Mouse (Mus musculus): Measurements from ENCODE around the gene Isca1. TPM values are rescaled to one million over a fixed set of nuclear protein-coding genes. Genes with fewer than 3 reads are reported as not detected.

Gene Isca1
- 10 to 100 TPM; 70.8 to 71.3 TPM for total RNA-seq (2023)

DNA sequence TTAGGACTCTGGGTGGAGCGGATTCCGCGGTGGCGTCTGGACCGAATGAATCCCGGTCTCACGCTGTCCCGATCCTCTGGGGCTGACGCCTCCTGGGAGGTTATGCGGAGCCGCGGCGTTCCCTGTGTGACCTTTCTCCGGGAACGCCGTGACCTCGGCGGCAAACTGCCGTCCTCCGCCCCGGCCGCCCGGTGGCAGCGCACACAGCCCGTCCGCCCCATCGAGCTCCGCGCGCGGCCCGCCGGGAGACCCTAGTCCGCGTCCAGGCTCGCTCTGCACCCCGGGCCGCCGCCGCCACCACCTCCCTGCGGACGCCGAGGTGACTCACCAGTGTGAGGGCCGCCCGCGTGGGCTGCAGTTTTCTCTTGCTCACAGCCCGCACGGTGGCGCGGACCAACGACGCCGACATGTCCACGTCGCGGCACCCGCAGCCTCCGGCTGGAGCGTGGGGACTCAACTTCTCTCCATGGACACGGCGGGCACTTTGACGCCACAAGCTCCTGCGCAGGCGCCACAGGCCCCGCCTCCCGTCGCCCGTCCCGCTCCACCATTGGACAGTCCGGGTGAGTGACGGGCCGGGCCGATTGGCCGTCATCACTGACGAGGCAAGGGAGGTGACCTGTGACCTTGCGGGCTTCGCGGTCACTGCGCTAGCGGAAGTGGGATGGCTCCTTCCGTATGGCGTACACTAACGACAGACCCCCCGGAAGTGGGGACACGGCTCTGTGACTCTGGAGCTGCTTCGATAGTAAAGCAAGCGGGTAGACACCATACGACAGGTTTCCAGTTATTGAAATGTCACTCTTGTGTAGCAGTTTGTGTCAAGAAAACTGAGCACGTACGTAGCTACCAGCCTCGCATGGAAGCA is at the start of gene Isca1:
TSS of gene Isca1 (minus strand) at position 515 of the 868 bp plus-strand sequence.

DNA sequence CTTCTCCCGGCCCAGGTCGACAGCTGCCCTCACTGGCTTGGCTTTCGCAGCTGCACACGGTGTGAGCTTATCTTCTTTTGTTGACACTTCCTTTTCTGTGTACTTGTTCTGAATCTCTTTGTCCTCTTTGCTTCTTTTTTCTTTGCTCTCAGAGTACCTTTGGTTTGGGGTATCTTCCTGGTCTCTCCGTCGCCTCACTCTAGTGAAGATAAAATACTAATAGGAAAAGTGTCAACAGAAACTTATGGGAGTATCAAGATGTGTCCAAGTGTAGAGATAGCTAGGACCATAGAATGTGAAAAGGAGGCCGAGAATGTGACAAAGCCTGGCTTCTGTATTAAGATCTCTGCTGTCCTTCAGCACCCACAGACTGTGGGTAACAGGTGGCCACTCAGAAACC is 12.5 kb upstream of the Isca1 start, which contains the start of gene Gm49354:
TSS of gene Gm49354 (minus strand) at position 101 of the 400 bp plus-strand sequence.

DNA sequence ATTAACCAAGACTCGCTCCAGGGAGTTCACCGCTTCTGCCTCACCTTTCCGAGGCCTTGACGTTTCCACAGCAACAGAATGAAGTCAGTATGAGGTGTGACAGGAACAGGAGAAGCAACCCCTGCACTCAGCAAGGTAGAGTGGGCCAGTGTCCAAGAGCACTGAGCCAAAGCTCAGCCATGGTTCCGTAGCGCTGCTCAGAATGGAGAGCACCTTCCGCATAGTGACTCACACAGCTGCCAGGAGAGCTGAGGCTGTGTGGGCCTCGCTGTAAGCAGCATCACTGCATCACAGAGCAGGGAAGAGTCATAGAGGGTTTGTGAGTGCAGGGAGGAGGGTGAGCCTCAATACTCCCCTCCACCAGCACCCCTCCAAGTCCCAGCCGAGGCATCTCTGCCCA is 22.9 kb downstream of the Isca1 start, which contains the start of gene 1700014D04Rik:
TSS of gene 1700014D04Rik (minus strand) at position 42 of the 400 bp plus-strand sequence.

DNA sequence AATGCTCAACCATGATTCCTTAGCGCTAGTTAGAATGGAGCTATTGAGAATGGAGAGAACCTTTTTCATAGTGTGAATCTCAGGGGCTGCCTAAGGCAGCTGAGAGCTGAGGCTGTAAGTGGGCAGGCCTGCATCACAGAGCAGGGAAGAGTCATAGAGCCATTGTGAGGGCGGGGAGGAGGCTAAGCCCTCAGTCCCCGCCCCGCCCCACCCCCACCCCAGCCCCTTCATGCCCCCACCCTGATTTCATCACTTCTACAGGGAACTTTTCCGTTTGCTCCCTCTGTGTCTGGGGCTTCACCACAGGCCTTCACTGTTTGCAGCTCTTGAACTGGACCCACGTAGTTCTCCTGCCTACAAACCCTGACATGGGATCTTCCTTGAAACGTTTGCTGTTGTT is 38.0 kb downstream of the Isca1 start, which contains the start of gene Spata31d1d:
TSS of gene Spata31d1d (minus strand) at position 101 of the 400 bp plus-strand sequence.

DNA sequence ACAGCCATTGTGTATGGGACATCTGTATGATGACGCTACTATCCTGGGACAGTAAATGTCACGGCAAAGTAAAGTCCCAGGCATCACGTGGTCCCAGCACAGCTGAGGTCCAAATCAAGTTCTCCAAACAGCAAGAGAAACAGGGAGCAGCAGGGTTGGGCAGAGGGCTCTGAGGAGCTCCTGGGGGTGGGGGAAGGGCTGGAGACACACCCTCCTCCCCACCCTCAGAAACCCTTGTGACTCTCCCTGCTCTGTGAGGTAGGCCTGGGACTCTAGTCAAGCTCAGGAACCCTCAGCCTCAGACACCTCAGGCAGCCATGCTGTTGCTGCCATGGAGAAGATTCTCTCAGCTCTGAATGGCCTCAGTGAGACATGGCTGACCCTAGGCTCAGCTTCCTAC is 57.6 kb downstream of the Isca1 start, which contains the start of gene Spata31d1b:
TSS of gene Spata31d1b (plus strand) at position 301 of the 400 bp plus-strand sequence.

DNA sequence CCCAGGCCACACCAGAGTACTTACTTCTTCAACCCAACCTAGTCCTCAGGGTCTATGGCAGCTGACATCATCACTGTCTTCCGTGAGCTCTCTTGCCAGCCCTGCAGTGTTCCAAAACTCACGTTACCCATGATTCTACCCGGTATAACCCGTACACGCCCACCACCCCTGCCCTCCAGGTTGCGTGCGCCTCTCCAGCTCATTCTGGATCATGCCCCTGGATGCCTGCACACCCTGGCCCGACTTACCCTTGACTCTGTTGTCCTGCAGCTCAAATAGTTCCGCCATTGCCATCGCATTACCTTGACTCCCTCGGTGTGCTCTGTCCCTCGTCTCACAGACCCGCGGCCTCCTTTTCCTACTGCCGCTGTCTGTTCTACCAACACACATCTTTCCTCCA is 59.4 kb downstream of the Isca1 start, which contains the start of gene Spata31d1a:
TSS of gene Spata31d1a (minus strand) at position 101 of the 400 bp plus-strand sequence.

Other genes with a start within 250 kb of the Isca1 start
- 10 to 100 TPM; 44.9 to 60.6 TPM for gene Agtpbp1, start 184.6 kb downstream of the Isca1 start, total RNA-seq (2023)
- 10 to 100 TPM; 72.1 to 72.2 TPM for gene Naa35, start 184.6 kb downstream of the Isca1 start, total RNA-seq (2023)
- gene Golm1, start 94.0 kb downstream of the Isca1 start, total RNA-seq (2023), result 10 to 100 TPM; 58.3 to 62.0 TPM
- not detected for gene 4921517D22Rik, start 75.7 kb downstream of the Isca1 start, total RNA-seq (2023)
- gene Spata31d1a, start 59.5 kb downstream of the Isca1 start, total RNA-seq (2023), result not detected
- not detected for gene Spata31d1b, start 57.5 kb downstream of the Isca1 start, total RNA-seq (2023)
- not detected for gene Spata31d1d, start 38.1 kb downstream of the Isca1 start, total RNA-seq (2023)
- under 1 TPM; 0.18 to 0.99 TPM for gene 1700014D04Rik, start 23.1 kb downstream of the Isca1 start, total RNA-seq (2023)
- not detected for gene Gm49354, start 12.4 kb upstream of the Isca1 start, total RNA-seq (2023)
- 100 to 1,000 TPM; 210 to 213 TPM for gene Tut7, start 53.3 kb upstream of the Isca1 start, total RNA-seq (2023)